Mouse (Mus musculus) CH12.LX (cell line): ENCODE measurements around the gene Olfr354. TPM values are rescaled to one million over a fixed set of nuclear protein-coding genes. Genes with fewer than 3 reads are reported as not detected.

Experiments
- DNase-seq: peaks from one replicate; pipeline ENCODE4 v3.0.0-alpha.2; 2013; ENCODE audit errors: extremely low read depth
- H3K27ac ChIP-seq: 2 replicates; pipeline ENCODE4 v1.5.1; 2012; ENCODE audit warnings: low read depth, mild to moderate bottlenecking, control low read depth, moderate library complexity; ENCODE audit not compliant: insufficient read depth
- H3K27me3 ChIP-seq: replicated peaks from 2 replicates; pipeline ENCODE3; 2012; ENCODE audit warnings: inconsistent platforms
- H3K36me3 ChIP-seq, 2 experiments: replicated peaks in 1 of 2; 2 replicates each; pipeline versions ENCODE3 to v1.6.1; 2012; ENCODE audit warnings: inconsistent platforms in 1 of 2, low read length in 1 of 2, mild to moderate bottlenecking in 1 of 2, mixed read lengths in 1 of 2, moderate library complexity in 1 of 2; ENCODE audit not compliant: control insufficient read depth in 1 of 2, insufficient read depth in 1 of 2
- H3K4me1 ChIP-seq, 2 experiments: 2 replicates each; pipeline ENCODE4 v1.6.1; 2012; ENCODE audit warnings: inconsistent platforms in 1 of 2, moderate library complexity in 1 of 2; ENCODE audit not compliant: insufficient read depth in 2 of 2, control insufficient read depth in 1 of 2
- H3K4me2 ChIP-seq: 2 replicates; pipeline ENCODE4 v1.6.1; 2012; ENCODE audit warnings: low read depth, mild to moderate bottlenecking, control low read depth; ENCODE audit not compliant: poor library complexity, insufficient read depth, severe bottlenecking
- H3K4me3 ChIP-seq, 3 experiments: fragments of 150-350 bp in 1 of 3; sonication (generic) in 1 of 3; replicated peaks in 1 of 3; 2 replicates each; pipeline versions ENCODE3 to v1.5.1; 2011 to 2012; ENCODE audit warnings: low read depth in 2 of 3, low read length in 2 of 3, mild to moderate bottlenecking in 2 of 3, moderate library complexity in 2 of 3, control low read depth in 1 of 3, improper control_type of control experiment in 1 of 3, inconsistent platforms in 1 of 3, mixed read lengths in 1 of 3; ENCODE audit not compliant: poor library complexity in 1 of 3
- H3K79me2 ChIP-seq: replicated peaks from 2 replicates; pipeline ENCODE4 v1.6.1; 2012; ENCODE audit warnings: mild to moderate bottlenecking, moderate library complexity; ENCODE audit not compliant: control insufficient read depth, poor library complexity, insufficient read depth, severe bottlenecking; ENCODE audit errors: extremely low read depth
- H3K9ac ChIP-seq: 2 replicates; pipeline ENCODE4 v1.6.1; 2012; ENCODE audit warnings: low read depth, mild to moderate bottlenecking, control low read depth, moderate library complexity; ENCODE audit not compliant: insufficient read depth
- H3K9me3 ChIP-seq: replicated peaks from 2 replicates; pipeline ENCODE3; 2012; ENCODE audit warnings: low read length, inconsistent platforms, mixed read lengths
- BHLHE40 ChIP-seq: IDR thresholded peaks from 2 replicates; pipeline ENCODE4 v1.6.1; 2011; ENCODE audit warnings: mild to moderate bottlenecking, low read depth, low read length, improper control_type of control experiment
- CTCF ChIP-seq, 2 experiments: IDR thresholded peaks in 1 of 2; conservative IDR thresholded peaks in 1 of 2; 2 replicates each; pipeline ENCODE4 v1.5.1; 2011 to 2012; ENCODE audit warnings: low read depth in 2 of 2, low read length in 2 of 2, improper control_type of control experiment in 1 of 2, inconsistent platforms in 1 of 2, mild to moderate bottlenecking in 1 of 2, moderate library complexity in 1 of 2
- E2F4 ChIP-seq: IDR thresholded peaks from 2 replicates; pipeline ENCODE4 v1.6.1; 2011; ENCODE audit warnings: low read depth, low read length, improper control_type of control experiment; ENCODE audit not compliant: insufficient replicate concordance
- EP300 ChIP-seq: IDR thresholded peaks from 2 replicates; pipeline ENCODE4 v1.6.1; 2011; ENCODE audit warnings: low read length, improper control_type of control experiment
- ETS1 ChIP-seq: conservative IDR thresholded peaks from 2 replicates; pipeline ENCODE4 v1.6.1; 2012; ENCODE audit warnings: low read depth, mild to moderate bottlenecking, inconsistent platforms, low read length, improper control_type of control experiment, moderate library complexity
- GABPA ChIP-seq: IDR thresholded peaks from 2 replicates; pipeline ENCODE4 v1.6.1; 2012; ENCODE audit warnings: low read depth, low read length, improper control_type of control experiment, inconsistent platforms; ENCODE audit not compliant: insufficient replicate concordance
- JUND ChIP-seq: conservative IDR thresholded peaks from 2 replicates; pipeline ENCODE4 v1.6.1; 2011; ENCODE audit warnings: low read depth, low read length, improper control_type of control experiment
- MAX ChIP-seq: IDR thresholded peaks from 2 replicates; pipeline ENCODE4 v1.6.1; 2011; ENCODE audit warnings: low read length, improper control_type of control experiment
- MEF2A ChIP-seq: IDR thresholded peaks from 2 replicates; pipeline ENCODE4 v1.6.1; 2014; ENCODE audit warnings: low read depth, mild to moderate bottlenecking, inconsistent platforms, low read length, improper control_type of control experiment, borderline replicate concordance
- MXI1 ChIP-seq: IDR thresholded peaks from 2 replicates; pipeline ENCODE4 v1.6.1; 2011; ENCODE audit warnings: mild to moderate bottlenecking, low read depth, low read length, improper control_type of control experiment
- MYC ChIP-seq: IDR thresholded peaks from 2 replicates; pipeline ENCODE4 v1.6.1; 2011; ENCODE audit warnings: low read depth, mild to moderate bottlenecking, improper control_type of control experiment, low read length
- NELFE ChIP-seq: IDR thresholded peaks from 2 replicates; pipeline ENCODE4 v1.6.1; 2011; ENCODE audit warnings: low read depth, low read length, improper control_type of control experiment
- PAX5 ChIP-seq: IDR thresholded peaks from 2 replicates; pipeline ENCODE4 v1.6.1; 2012; ENCODE audit warnings: low read length, inconsistent platforms, mixed read lengths
- POLR2A ChIP-seq: IDR thresholded peaks from 2 replicates; pipeline ENCODE4 v1.6.1; 2011; ENCODE audit warnings: low read depth, mild to moderate bottlenecking, improper control_type of control experiment, low read length
- POLR2AphosphoS2 ChIP-seq: IDR thresholded peaks from 2 replicates; pipeline ENCODE4 v1.6.1; 2011; ENCODE audit warnings: low read depth, low read length, improper control_type of control experiment
- RAD21 ChIP-seq: IDR thresholded peaks from 2 replicates; pipeline ENCODE4 v1.6.1; 2011; ENCODE audit warnings: low read depth, mild to moderate bottlenecking, low read length, improper control_type of control experiment, moderate library complexity
- RCOR1 ChIP-seq: conservative IDR thresholded peaks from 2 replicates; pipeline ENCODE4 v1.6.1; 2012; ENCODE audit warnings: low read depth, mild to moderate bottlenecking, inconsistent platforms, low read length, improper control_type of control experiment
- SIN3A ChIP-seq: IDR thresholded peaks from 2 replicates; pipeline ENCODE4 v1.6.1; 2012; ENCODE audit warnings: low read length, improper control_type of control experiment, inconsistent platforms
- SMC3 ChIP-seq: IDR thresholded peaks from 2 replicates; pipeline ENCODE4 v1.6.1; 2011; ENCODE audit warnings: low read depth, low read length, improper control_type of control experiment
- TBP ChIP-seq: conservative IDR thresholded peaks from 2 replicates; pipeline ENCODE4 v1.6.1; 2011; ENCODE audit warnings: low read depth, low read length, improper control_type of control experiment
- UBTF ChIP-seq: IDR thresholded peaks from 2 replicates; pipeline ENCODE4 v1.6.1; 2012; ENCODE audit warnings: low read depth, mild to moderate bottlenecking, inconsistent platforms, low read length, improper control_type of control experiment, moderate library complexity
- ZNF384 ChIP-seq: IDR thresholded peaks from 2 replicates; pipeline ENCODE4 v1.6.1; 2012; ENCODE audit warnings: low read depth, low read length, improper control_type of control experiment, inconsistent platforms
- dilution Hi-C: fragments of 300-500 bp; cut with MboI; formaldehyde crosslinking; loops from 2 replicates; pipeline ENCODE4 v1.14.3; 2020; ENCODE audit warnings: low sequenced_read_pairs; ENCODE audit not compliant: extremely low pct_unique_long_range_greater_than_20kb, extremely low pct_ligation_motif_present
- in situ Hi-C: fragments of 300-500 bp; cut with MboI; formaldehyde crosslinking; loops from 3 replicates; pipeline ENCODE4 v1.14.3; 2019; ENCODE audit warnings: low sequenced_read_pairs, low pct_ligation_motif_present, low pct_unique_long_range_greater_than_20kb, mixed read lengths
- polyA plus RNA-seq: library from polyadenylated mRNA; unstranded; fragments of >175 nt; gene quantifications from 2 replicates; pipeline ENCODE4 v1.2.1, GENCODE M21; 2012; ENCODE audit warnings: low read depth; ENCODE audit not compliant: insufficient read length
- total RNA-seq, 2 experiments: library from RNA; depleted of rRNA; stranded (reverse); fragments of 300-350 nt in 1 of 2; fragments of >200 nt in 1 of 2; gene quantifications; 2 replicates each; pipeline ENCODE4 v1.2.3; 2012 to 2014

The Olfr354 gene
- total and polyA plus RNA-seq, 3 experiments, result not detected

DNA sequence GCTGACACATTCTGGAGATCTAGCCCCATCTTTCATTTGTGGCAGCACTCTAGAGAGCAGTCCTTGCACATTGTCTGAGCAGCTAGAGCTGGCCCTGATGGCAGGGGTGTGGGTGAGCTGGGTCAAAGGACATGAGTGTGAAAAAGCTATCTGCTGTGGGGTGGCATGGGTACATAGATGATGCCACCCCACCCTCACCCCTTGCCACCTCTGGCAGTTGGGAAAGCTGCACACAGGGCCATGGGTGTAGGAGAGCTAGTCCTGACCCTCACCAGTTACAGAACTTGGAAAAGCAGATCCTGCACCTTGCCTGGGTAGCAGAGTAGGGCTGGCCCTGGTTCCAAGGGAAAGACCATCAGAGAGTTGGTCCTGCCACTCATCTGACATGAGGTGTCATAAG is 8.4 kb upstream of the Olfr354 start:
- H3K9me3 ChIP-seq, result no peaks in the 10 kb centered on the region
- no peak for DNase-seq
- in situ Hi-C loops, result no loop called here
- H3K9ac ChIP-seq, result no peak overlapping the region
- TF ChIP-seq JUND (no peak), POLR2AphosphoS2 (no peak), MEF2A (no peak), PAX5 (no peak), RCOR1 (no peak), RAD21 (no peak), SMC3 (no peak), UBTF (no peak), POLR2A (no peak), MYC (no peak), SIN3A (no peak), NELFE (no peak), TBP (no peak), MXI1 (no peak), ZNF384 (no peak), BHLHE40 (no peak), CTCF (conservative IDR thresholded peaks at IDR 0.05 in 1 of 2, IDR thresholded peaks at IDR 0.05 in 1 of 2; ENCODE audit: low read depth in 2 of 2, low read length in 2 of 2) (no peak), MAX (no peak), GABPA (no peak), ETS1 (no peak)
- no peak overlapping the region for H3K4me2 ChIP-seq
- H3K27me3 ChIP-seq, result peaks cover 21% of the 10 kb centered on the region
- no peaks in the 10 kb centered on the region for H3K4me1 ChIP-seq
- H3K79me2 ChIP-seq, result no peaks in the 10 kb centered on the region
- H3K4me3 ChIP-seq, result no peak overlapping the region
- no peaks in the 10 kb centered on the region for H3K36me3 ChIP-seq
- H3K27ac ChIP-seq, result no peak overlapping the region
- dilution Hi-C loops, result no loop called here

DNA sequence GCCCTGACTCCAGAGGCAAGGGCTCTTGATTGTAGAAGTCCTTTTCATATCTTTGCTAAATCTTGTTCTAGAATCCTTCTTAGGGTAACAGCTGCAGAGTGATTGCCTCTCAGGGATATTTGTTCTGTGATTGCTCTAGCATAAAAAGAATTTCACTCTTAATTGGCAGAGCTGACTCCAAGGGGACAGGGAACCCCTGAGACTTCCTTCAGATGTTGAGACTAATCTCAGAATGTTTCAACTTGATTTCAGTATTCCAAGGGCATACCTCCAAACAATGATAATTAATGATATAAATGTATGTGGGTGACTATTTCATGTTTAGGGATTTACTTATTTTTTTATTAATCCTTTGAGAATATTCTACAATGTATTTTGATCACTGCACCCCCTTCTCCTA is 23.3 kb downstream of the Olfr354 start, which contains the start of gene Olfr355:
Gene Olfr355, minus strand, starts transcription at position 101 of the 400 bp plus-strand sequence.
- peaks cover 25% of the 10 kb centered on the region for H3K27me3 ChIP-seq
- H3K4me2 ChIP-seq, result no peak within 1 kb of the TSS
- no peaks in the 10 kb centered on the region for H3K79me2 ChIP-seq
- H3K4me3 ChIP-seq, result no peak within 1 kb of the TSS
- no peaks in the 10 kb centered on the region for H3K4me1 ChIP-seq
- no peak for DNase-seq
- TF ChIP-seq JUND (no peak), MYC (no peak), EP300 (no peak), RCOR1 (no peak), E2F4 (no peak)
- no peak within 1 kb of the TSS for H3K27ac ChIP-seq
- dilution Hi-C loops (no loop called here), in situ Hi-C loops (no loop called here)
- H3K9me3 ChIP-seq, result no peaks in the 10 kb centered on the region
- H3K9ac ChIP-seq, result no peak within 1 kb of the TSS
- H3K36me3 ChIP-seq, result no peaks in the 10 kb centered on the region
